Mouse (Mus musculus): ENCODE results near the gene Tpst2. TPM values are rescaled to one million over a fixed set of nuclear protein-coding genes. Genes with fewer than 3 reads are reported as not detected.

The Tpst2 gene
- polyA plus RNA-seq, 1 experiment from 2014 or later, result 34.5 TPM

- WGBS (ENCODE audit: insufficient replicate concordance), result 24% methylated on average over 4 of the region's 4 CpGs
- Histone ChIP-seq H3K27me3 (no peaks in the 10 kb centered on the region), H3K9ac (peak overlapping the region; percentile 35; the same call in 1 of the 2 replicates), H3K4me3 (replicated peaks) (no peak overlapping the region), H3K4me2 (peak overlapping the region; percentile 46), H3K36me3 (replicated peaks) (peaks cover 16% of the 10 kb centered on the region), H3K9me3 (replicated peaks) (no peaks in the 10 kb centered on the region), H3K4me1 (replicated peaks) (peaks cover 42% of the 10 kb centered on the region), H3K27ac (replicated peaks) (peak overlapping the region; percentile 70)
- peak; percentile 80 for ATAC-seq (ENCODE audit: insufficient read depth)
Observed at GRCm38 (mm10) chr5:112359520-112359919, 83.0 kb downstream of the Tpst2 start.

DNA sequence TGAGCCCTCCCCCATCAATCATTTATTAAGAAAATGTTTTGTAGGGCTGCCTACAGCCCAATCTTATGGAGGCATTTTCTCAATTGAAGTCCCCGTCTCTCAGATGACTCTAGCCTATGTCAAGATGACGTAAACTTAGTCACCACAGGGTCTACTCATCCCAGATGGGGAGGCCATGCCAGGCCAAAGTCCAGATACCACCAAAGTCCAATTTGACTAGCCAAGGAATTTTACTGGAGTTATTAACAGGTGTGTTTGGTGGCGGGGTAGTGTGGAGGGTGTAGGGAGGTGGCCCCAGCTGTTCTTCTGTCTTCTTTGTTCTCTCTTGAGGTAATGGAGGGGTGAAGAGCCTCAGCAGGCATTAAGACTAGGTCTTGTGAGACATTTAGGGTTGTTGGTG, 83.6 kb downstream of the Tpst2 start:
- no peaks in the 10 kb centered on the region for H3K9me3 ChIP-seq (replicated peaks)
- H3K27me3 ChIP-seq, result no peaks in the 10 kb centered on the region
- no peak for ATAC-seq (ENCODE audit: insufficient read depth)
- no peak overlapping the region for H3K4me3 ChIP-seq (replicated peaks)
- H3K36me3 ChIP-seq (replicated peaks), result peaks cover 20% of the 10 kb centered on the region
- peak overlapping the region; percentile 46; the same call in 1 of the 2 replicates for H3K4me2 ChIP-seq
- peak overlapping the region; percentile 70; the same call in 1 of the 2 replicates for H3K27ac ChIP-seq (replicated peaks)
- no peak overlapping the region for H3K9ac ChIP-seq
- 69% methylated on average over 3 of the region's 3 CpGs for WGBS (ENCODE audit: insufficient replicate concordance)
- H3K4me1 ChIP-seq (replicated peaks), result peaks cover 42% of the 10 kb centered on the region

DNA sequence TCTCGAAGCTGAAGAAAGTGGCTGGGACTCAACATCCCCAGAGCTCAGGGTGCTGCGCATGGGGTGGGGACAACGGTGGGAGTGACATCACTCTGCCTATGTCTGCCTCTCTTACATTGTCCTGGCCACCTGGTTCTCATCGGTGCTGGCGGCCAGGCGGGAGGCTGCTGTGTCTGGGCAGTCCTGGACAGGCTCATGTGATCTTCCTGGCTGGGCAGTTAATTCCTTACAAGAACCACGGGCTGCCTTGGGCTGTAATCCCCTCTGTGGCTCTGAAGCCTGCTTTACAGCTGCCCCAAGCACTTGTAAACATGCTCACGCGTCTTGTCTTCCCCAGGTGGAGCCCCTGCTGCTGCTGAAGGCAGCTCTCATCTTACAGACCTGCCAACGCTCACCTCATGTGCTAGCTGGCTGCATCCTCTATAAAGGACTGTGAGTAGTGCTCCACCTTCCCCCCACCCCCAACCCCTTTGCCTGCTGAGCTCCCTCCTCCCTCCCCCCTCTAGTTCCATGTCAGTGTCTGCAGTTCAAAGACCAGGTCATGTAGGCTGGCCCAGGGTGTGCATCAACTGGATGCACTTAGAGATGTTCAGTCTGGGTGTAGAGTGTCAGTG, 87.8 kb downstream of the Tpst2 start:
- no peak for ATAC-seq (ENCODE audit: insufficient read depth)
- H3K4me3 ChIP-seq (replicated peaks), result no peak overlapping the region
- peaks cover 15% of the 10 kb centered on the region for H3K4me1 ChIP-seq (replicated peaks)
- 78% methylated on average over 10 of the region's 10 CpGs for WGBS (ENCODE audit: insufficient replicate concordance)
- no peak overlapping the region for H3K9ac ChIP-seq
- no peak overlapping the region for H3K27ac ChIP-seq (replicated peaks)
- H3K4me2 ChIP-seq, result no peak overlapping the region
- H3K27me3 ChIP-seq, result no peaks in the 10 kb centered on the region
- no peaks in the 10 kb centered on the region for H3K9me3 ChIP-seq (replicated peaks)
- H3K36me3 ChIP-seq (replicated peaks), result peaks cover 26% of the 10 kb centered on the region

Other genes with a start within 250 kb of the Tpst2 start
- gene Cryba4, start 24.2 kb upstream of the Tpst2 start, polyA plus RNA-seq (2015; fragmentation: Nextera tagmentation; extraction: Ambion mirVana), result 0.70 and 0.85 TPM in 2 replicates
- gene Crybb1, start 20.9 kb upstream of the Tpst2 start, polyA plus RNA-seq (2015; fragmentation: Nextera tagmentation; extraction: Ambion mirVana), result 0.25 and 0.40 TPM in 2 replicates
- gene Tfip11, start 49.7 kb downstream of the Tpst2 start, polyA plus RNA-seq (2015; fragmentation: Nextera tagmentation; extraction: Ambion mirVana), result 12.0 and 13.1 TPM in 2 replicates
- 13.8 and 16.4 TPM in 2 replicates for gene Srrd, start 66.3 kb downstream of the Tpst2 start, polyA plus RNA-seq (2015; fragmentation: Nextera tagmentation; extraction: Ambion mirVana)
- 10.9 and 13.7 TPM in 2 replicates for gene Hps4, start 66.4 kb downstream of the Tpst2 start, polyA plus RNA-seq (2015; fragmentation: Nextera tagmentation; extraction: Ambion mirVana)
- gene Gm6583, start 79.3 kb downstream of the Tpst2 start, polyA plus RNA-seq (2015; fragmentation: Nextera tagmentation; extraction: Ambion mirVana), result 0.07 and 0.12 TPM in 2 replicates
- 0.14 and 0.24 TPM in 2 replicates for gene Asphd2, start 118.2 kb downstream of the Tpst2 start, polyA plus RNA-seq (2015; fragmentation: Nextera tagmentation; extraction: Ambion mirVana)
- gene Gm6588, start 172.7 kb downstream of the Tpst2 start, polyA plus RNA-seq (2015; fragmentation: Nextera tagmentation; extraction: Ambion mirVana), result not detected in 2 replicates

Measured in liver, embryonic 15.5 days (tissue).